Mouse (Mus musculus) spleen, adult 2 months (tissue): ENCODE measurements at regions not wholly inside any gene's neighbourhood (a gene's known extent, or its start where the extent isn't known, plus 50 kb on each side); places are given as distances from the start of the nearest gene placed in this dataset.

Source experiments
- CTCF ChIP-seq: fragments of 200-500 bp; IDR thresholded peaks from 2 replicates; pipeline ENCODE4 v1.5.1; 2011; ENCODE audit warnings: mild to moderate bottlenecking, inconsistent platforms; ENCODE audit not compliant: insufficient read depth, insufficient read length, insufficient replicate concordance; ENCODE audit errors: extremely low read depth
- POLR2A ChIP-seq: fragments of 200-500 bp; IDR thresholded peaks from 2 replicates; pipeline ENCODE4 v1.6.1; 2011; ENCODE audit warnings: low read depth, low read length, inconsistent platforms

- TF ChIP-seq POLR2A (no peak), CTCF (no peak)
Observed at GRCm38 (mm10) chr4:70743425-70743824, 208.6 kb upstream of the Megf9 start.
